8 mouse cellular contexts compared by ENCODE assay signal in the genomic region with DNA sequence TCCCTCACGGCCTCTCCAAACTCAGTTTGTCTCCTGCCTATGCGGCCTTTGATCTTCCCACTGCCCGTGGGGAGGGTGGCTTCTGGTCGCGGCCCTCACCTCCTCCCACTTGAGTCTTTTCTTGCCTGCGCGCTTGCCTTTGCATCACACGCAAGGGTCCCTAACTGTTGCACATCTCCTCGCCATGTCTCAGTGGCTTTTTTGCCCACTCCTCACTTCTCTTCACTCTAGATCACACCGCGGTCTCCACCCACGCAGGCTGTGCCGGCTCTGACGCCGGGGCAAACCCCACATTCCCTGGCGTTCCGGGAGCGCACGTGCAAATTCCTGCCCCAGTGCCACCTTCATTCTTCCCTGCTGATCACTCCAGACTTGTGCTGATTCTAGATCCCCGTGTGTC. TPM values are rescaled to one million over a fixed set of nuclear protein-coding genes. Genes with fewer than 3 reads are reported as not detected.
A peak's percentile ranks its signal among the peaks of the same experiment; 100 is the strongest.
DNase-seq lines count a peak whose midpoint lies in the region; ATAC-seq and TF ChIP-seq lines count a peak whose summit lies in the region.

No protein-coding gene starts in this region.

- H3K4me3 ChIP-seq in thymus, adult 2 months (ENCODE audit: control insufficient read depth, insufficient read depth, low read length): peak overlapping the region; percentile 96
- peak overlapping the region; percentile 95 for H3K4me3 ChIP-seq in heart, embryonic 16.5 days (ENCODE audit: low read length)
- peak overlapping the region; percentile 59 for H3K4me3 ChIP-seq in limb, embryonic 11.5 days (ENCODE audit: low read depth, low read length)
- peak overlapping the region; percentile 90 for H3K4me3 ChIP-seq in midbrain, embryonic 15.5 days

- peak overlapping the region; percentile 22; the same call in 1 of the 2 replicates for H3K27ac ChIP-seq in thymus, adult 2 months (ENCODE audit: control insufficient read depth, insufficient read depth, low read length)
- H3K27ac ChIP-seq in heart, embryonic 16.5 days (ENCODE audit: low read length): peak overlapping the region; percentile 64
- H3K27ac ChIP-seq in limb, embryonic 11.5 days (replicated peaks; ENCODE audit: low read depth, low read length): 0 out of 2 replicates have a peak overlapping the region, but pooled peaks have one; percentile 2
- peak overlapping the region; percentile 81 for H3K27ac ChIP-seq in midbrain, embryonic 15.5 days

- TF ChIP-seq POLR2A in thymus, adult 2 months (IDR thresholded peaks at IDR 0.05; ENCODE audit: control insufficient read depth, extremely low read depth, insufficient read depth, low read length, poor library complexity): no peak

- WGBS in thymus, adult 2 months: under 1% methylated on average over 20 of the region's 20 CpGs
- under 1% methylated on average over 20 of the region's 20 CpGs for WGBS in heart, embryonic 16.5 days
- WGBS in limb, embryonic 11.5 days: under 1% methylated on average over 20 of the region's 20 CpGs
- WGBS in midbrain, embryonic 15.5 days: 0% methylated on average over 20 of the region's 20 CpGs

- peaks cover 11% of the 10 kb centered on the region for H3K36me3 ChIP-seq in thymus, adult 2 months (ENCODE audit: control insufficient read depth, insufficient read depth, low read length)
- peaks cover 37% of the 10 kb centered on the region for H3K36me3 ChIP-seq in heart, embryonic 16.5 days (ENCODE audit: control insufficient read depth, insufficient read depth)
- peaks cover 16% of the 10 kb centered on the region for H3K36me3 ChIP-seq in limb, embryonic 11.5 days (ENCODE audit: control insufficient read depth, insufficient read depth, low read length)
- peaks cover 20% of the 10 kb centered on the region for H3K36me3 ChIP-seq in midbrain, embryonic 15.5 days (replicated peaks)

- DNase-seq in adrenal gland, postnatal 14 days: peak; percentile 62
- DNase-seq in adrenal gland, adult 2 months: no peak
- DNase-seq in thymus, adult 2 months: no peak
- no peak for DNase-seq in thymus, postnatal 0 days (ENCODE audit: low spot score)
- no peak for DNase-seq in limb, embryonic 11.5 days (ENCODE audit: low spot score)
- no peak for DNase-seq in embryo, embryonic 10 days (ENCODE audit: low spot score)

- peak overlapping the region; percentile 93 for H3K9ac ChIP-seq in heart, embryonic 16.5 days (ENCODE audit: low read length)
- H3K9ac ChIP-seq in limb, embryonic 11.5 days (ENCODE audit: low read length): peak overlapping the region; percentile 76
- H3K9ac ChIP-seq in midbrain, embryonic 15.5 days: peak overlapping the region; percentile 86

- peak overlapping the region; percentile 92 for H3K4me2 ChIP-seq in heart, embryonic 16.5 days (ENCODE audit: low read depth, low read length)
- H3K4me2 ChIP-seq in limb, embryonic 11.5 days (ENCODE audit: low read depth, severe bottlenecking): peak overlapping the region; percentile 71
- H3K4me2 ChIP-seq in midbrain, embryonic 15.5 days: peak overlapping the region; percentile 94

- no peaks in the 10 kb centered on the region for H3K27me3 ChIP-seq in thymus, adult 2 months (ENCODE audit: control insufficient read depth, insufficient read depth, low read length)
- H3K27me3 ChIP-seq in heart, embryonic 16.5 days (ENCODE audit: control insufficient read depth, insufficient read depth, low read length): no peaks in the 10 kb centered on the region
- no peaks in the 10 kb centered on the region for H3K27me3 ChIP-seq in limb, embryonic 11.5 days (ENCODE audit: control insufficient read depth, insufficient read depth, low read length)
- no peaks in the 10 kb centered on the region for H3K27me3 ChIP-seq in midbrain, embryonic 15.5 days (replicated peaks)

- H3K9me3 ChIP-seq in heart, embryonic 16.5 days (replicated peaks; ENCODE audit: control insufficient read depth, low read length): no peaks in the 10 kb centered on the region
- no peaks in the 10 kb centered on the region for H3K9me3 ChIP-seq in limb, embryonic 11.5 days (ENCODE audit: control insufficient read depth, low read length)
- H3K9me3 ChIP-seq in midbrain, embryonic 15.5 days: no peaks in the 10 kb centered on the region

- peaks cover 7% of the 10 kb centered on the region for H3K4me1 ChIP-seq in thymus, adult 2 months (replicated peaks; ENCODE audit: control insufficient read depth, insufficient read depth, low read length)
- peaks cover 30% of the 10 kb centered on the region for H3K4me1 ChIP-seq in heart, embryonic 16.5 days (ENCODE audit: control insufficient read depth, insufficient read depth, low read length)
- peaks cover 12% of the 10 kb centered on the region for H3K4me1 ChIP-seq in limb, embryonic 11.5 days (ENCODE audit: control insufficient read depth, insufficient read depth, low read length)
- H3K4me1 ChIP-seq in midbrain, embryonic 15.5 days: peaks cover 34% of the 10 kb centered on the region

- ATAC-seq in heart, embryonic 16.5 days (replicated peaks; ENCODE audit: extremely low read depth, insufficient read depth, low FRiP score): peak; percentile 23; the same call in 1 of the 2 replicates
- ATAC-seq in limb, embryonic 11.5 days (ENCODE audit: insufficient number of reproducible peaks, low FRiP score, low TSS enrichment, low read depth): no peak
- peak; percentile 66 for ATAC-seq in midbrain, embryonic 15.5 days (replicated peaks)

- TF ChIP-seq CTCF in thymus, adult 2 months (IDR thresholded peaks at IDR 0.05; ENCODE audit: borderline replicate concordance, control insufficient read depth, extremely low read depth, insufficient read depth, low read length, poor library complexity): no peak

RNA-seq across cellular contexts. Expression of a gene that starts 0.5 kb away (rescaled TPM):
- total RNA-seq in adrenal gland, postnatal 14 days (2021): 61.0 and 67.9 TPM in 2 replicates
- 10 to 100 TPM; 65.0 to 81.2 TPM for total RNA-seq in adrenal gland, adult 2 months (2021)
- 25.6 and 29.3 TPM in 2 replicates for polyA plus RNA-seq in adrenal gland, adult 2 months (2012; rRNA removed)
- 40.0 and 40.4 TPM in 2 replicates for polyA plus RNA-seq in thymus, adult 2 months (2012; rRNA removed)
- 25.2 and 26.8 TPM in 2 replicates for polyA plus RNA-seq in thymus, postnatal 0 days (2015; fragmentation: Nextera tagmentation; extraction: Ambion mirVana)
- 20.5 and 20.6 TPM in 2 replicates for polyA plus RNA-seq in heart, embryonic 16.5 days (2015; fragmentation: Nextera tagmentation; extraction: Ambion mirVana)
- 73.0 and 73.8 TPM in 2 replicates for polyA plus RNA-seq in limb, embryonic 11.5 days (2014; fragmentation: Nextera tagmentation; extraction: Ambion mirVana)
- 40.4 and 41.0 TPM in 2 replicates for polyA plus RNA-seq in midbrain, embryonic 15.5 days (2015; fragmentation: Nextera tagmentation; extraction: Ambion mirVana)

RNA-seq across cellular contexts. Expression of a gene that starts 0.6 kb away (rescaled TPM):
- 37.3 and 38.5 TPM in 2 replicates for total RNA-seq in adrenal gland, postnatal 14 days (2021)
- 10 to 100 TPM; 31.9 to 44.7 TPM for total RNA-seq in adrenal gland, adult 2 months (2021)
- polyA plus RNA-seq in adrenal gland, adult 2 months (2012; rRNA removed): 6.8 and 9.2 TPM in 2 replicates
- 18.4 and 20.4 TPM in 2 replicates for polyA plus RNA-seq in thymus, adult 2 months (2012; rRNA removed)
- polyA plus RNA-seq in thymus, postnatal 0 days (2015; fragmentation: Nextera tagmentation; extraction: Ambion mirVana): 21.5 and 24.0 TPM in 2 replicates
- 11.7 and 13.4 TPM in 2 replicates for polyA plus RNA-seq in heart, embryonic 16.5 days (2015; fragmentation: Nextera tagmentation; extraction: Ambion mirVana)
- polyA plus RNA-seq in limb, embryonic 11.5 days (2014; fragmentation: Nextera tagmentation; extraction: Ambion mirVana): 10.3 and 13.6 TPM in 2 replicates
- polyA plus RNA-seq in midbrain, embryonic 15.5 days (2015; fragmentation: Nextera tagmentation; extraction: Ambion mirVana): 7.4 and 8.2 TPM in 2 replicates

RNA-seq across cellular contexts. Expression of a gene that starts 42.2 kb away (rescaled TPM):
- 74.2 and 90.1 TPM in 2 replicates for total RNA-seq in adrenal gland, postnatal 14 days (2021)
- total RNA-seq in adrenal gland, adult 2 months (2021): 10 to 100 TPM; 58.4 to 69.9 TPM
- 92.0 and 96.8 TPM in 2 replicates for polyA plus RNA-seq in adrenal gland, adult 2 months (2012; rRNA removed)
- polyA plus RNA-seq in thymus, adult 2 months (2012; rRNA removed): 280 and 339 TPM in 2 replicates
- 31.4 and 37.6 TPM in 2 replicates for polyA plus RNA-seq in thymus, postnatal 0 days (2015; fragmentation: Nextera tagmentation; extraction: Ambion mirVana)
- polyA plus RNA-seq in heart, embryonic 16.5 days (2015; fragmentation: Nextera tagmentation; extraction: Ambion mirVana): 36.9 and 42.6 TPM in 2 replicates
- polyA plus RNA-seq in limb, embryonic 11.5 days (2014; fragmentation: Nextera tagmentation; extraction: Ambion mirVana): 29.4 and 30.1 TPM in 2 replicates
- 46.2 and 46.3 TPM in 2 replicates for polyA plus RNA-seq in midbrain, embryonic 15.5 days (2015; fragmentation: Nextera tagmentation; extraction: Ambion mirVana)

RNA-seq across cellular contexts. Expression of a gene that starts 44.8 kb away (rescaled TPM):
- total RNA-seq in adrenal gland, postnatal 14 days (2021): 73.9 and 74.6 TPM in 2 replicates
- 100 to 1,000 TPM in 1 of 2 experiments, 10 to 100 TPM in 1; 91.3 to 104 TPM for total RNA-seq in adrenal gland, adult 2 months (2021)
- 41.5 and 45.2 TPM in 2 replicates for polyA plus RNA-seq in adrenal gland, adult 2 months (2012; rRNA removed)
- 52.6 and 60.6 TPM in 2 replicates for polyA plus RNA-seq in thymus, adult 2 months (2012; rRNA removed)
- polyA plus RNA-seq in thymus, postnatal 0 days (2015; fragmentation: Nextera tagmentation; extraction: Ambion mirVana): 69.4 and 71.2 TPM in 2 replicates
- polyA plus RNA-seq in heart, embryonic 16.5 days (2015; fragmentation: Nextera tagmentation; extraction: Ambion mirVana): 46.3 and 47.8 TPM in 2 replicates
- 123 and 124 TPM in 2 replicates for polyA plus RNA-seq in limb, embryonic 11.5 days (2014; fragmentation: Nextera tagmentation; extraction: Ambion mirVana)
- 71.6 and 78.4 TPM in 2 replicates for polyA plus RNA-seq in midbrain, embryonic 15.5 days (2015; fragmentation: Nextera tagmentation; extraction: Ambion mirVana)

RNA-seq across cellular contexts. Expression of a gene that starts 44.8 kb away (rescaled TPM):
- total RNA-seq in adrenal gland, postnatal 14 days (2021): 135 and 137 TPM in 2 replicates
- 100 to 1,000 TPM; 157 to 198 TPM for total RNA-seq in adrenal gland, adult 2 months (2021)
- 387 and 511 TPM in 2 replicates for polyA plus RNA-seq in adrenal gland, adult 2 months (2012; rRNA removed)
- 250 and 292 TPM in 2 replicates for polyA plus RNA-seq in thymus, adult 2 months (2012; rRNA removed)
- polyA plus RNA-seq in thymus, postnatal 0 days (2015; fragmentation: Nextera tagmentation; extraction: Ambion mirVana): 119 and 124 TPM in 2 replicates
- 78.4 and 89.3 TPM in 2 replicates for polyA plus RNA-seq in heart, embryonic 16.5 days (2015; fragmentation: Nextera tagmentation; extraction: Ambion mirVana)
- 64.0 and 76.9 TPM in 2 replicates for polyA plus RNA-seq in limb, embryonic 11.5 days (2014; fragmentation: Nextera tagmentation; extraction: Ambion mirVana)
- 95.2 and 107 TPM in 2 replicates for polyA plus RNA-seq in midbrain, embryonic 15.5 days (2015; fragmentation: Nextera tagmentation; extraction: Ambion mirVana)

Comparison
In these comparisons a context has a peak if more than half of its experiments do, and no peak if none do; other contexts are left out.
1. H3K27ac ChIP-seq: peak in every context shown above with its lines; median percentile 81 in midbrain, embryonic 15.5 days; 64 in heart, embryonic 16.5 days; 22 in thymus, adult 2 months; 2 in limb, embryonic 11.5 days.